Mouse (Mus musculus) cerebellum, adult 2 months (tissue): ENCODE results near the gene Efhc1.

Experiments
- CTCF ChIP-seq: fragments of 200-500 bp; IDR thresholded peaks from 2 replicates; pipeline ENCODE4 v1.5.1; 2011; ENCODE audit warnings: low read depth, mild to moderate bottlenecking, control low read depth, low read length, moderate library complexity, borderline replicate concordance; ENCODE audit not compliant: insufficient read depth
- POLR2A ChIP-seq: fragments of 200-500 bp; IDR thresholded peaks from 2 replicates; pipeline ENCODE4 v1.6.1; 2011; ENCODE audit warnings: low read length, control low read depth, borderline replicate concordance; ENCODE audit not compliant: insufficient read depth

DNA sequence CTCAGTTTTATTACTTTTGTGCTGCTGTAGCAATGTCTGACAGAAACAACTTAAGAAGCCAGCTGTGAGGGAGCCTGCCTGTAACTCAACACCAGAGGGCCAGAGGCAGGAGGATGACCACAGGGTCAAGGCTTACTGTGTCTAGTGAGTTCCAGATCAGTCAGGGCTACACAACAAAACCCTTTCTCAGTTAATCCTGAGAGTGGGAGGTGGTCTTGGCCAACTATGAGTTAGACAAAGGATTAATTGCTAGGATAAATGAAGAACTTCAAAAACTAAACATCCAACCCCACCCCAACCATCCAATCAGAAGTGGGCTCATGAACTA is 82.3 kb downstream of the Efhc1 start:
- no peak for TF ChIP-seq POLR2A
- no peak for TF ChIP-seq CTCF
